In the genomic region with DNA sequence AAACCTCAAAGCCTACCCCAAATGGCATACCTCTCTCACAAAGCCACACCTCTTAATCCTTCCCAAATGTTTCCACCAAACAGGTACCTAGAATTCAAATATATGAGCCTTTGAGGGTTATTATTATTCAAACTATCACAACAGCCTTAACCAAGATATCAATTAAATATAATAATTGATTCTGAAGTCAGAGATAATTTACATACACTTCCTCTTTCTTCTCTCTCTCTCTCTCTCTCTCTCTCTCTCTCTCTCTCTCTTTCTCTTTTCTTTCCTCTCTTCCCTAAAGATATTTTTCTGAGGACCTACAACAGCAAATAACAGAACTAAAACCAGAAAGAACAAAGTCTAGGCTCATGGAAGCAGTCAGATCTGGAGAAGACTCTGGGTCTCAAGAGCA, we compare ENCODE assay signal across 26 mouse cellular contexts.
"Had no signal": no experiment of that assay in that cellular context is flagged by ENCODE, and none has a peak within 500 bp of the region (broad histone marks: within the 10 kb centered on the region; RNA-seq: fewer than 3 reads in every experiment).

No protein-coding gene starts in this region.

- H3K4me3 ChIP-seq: embryonic facial prominence, embryonic 10.5 days; embryonic facial prominence, embryonic 12.5 days; embryonic facial prominence, embryonic 13.5 days; embryonic facial prominence, embryonic 15.5 days; erythroblast, embryonic 14.5 days; forebrain, embryonic 10.5 days; forebrain, embryonic 12.5 days; forebrain, embryonic 13.5 days; forebrain, embryonic 15.5 days; gastrocnemius, adult 2 months; heart, adult 2 months had no signal

- DNase-seq: cerebellum, adult 8-10 months; cerebellum, adult 9-10 months; cerebellum, adult 9-11 months; cerebellum, postnatal 10 days; cerebellum, postnatal 14 days; cerebellum, postnatal 25 days; cerebellum, postnatal 36 days; embryo, embryonic 11 days; forebrain, postnatal 0 days; gastrocnemius, adult 2 months; gastrocnemius, postnatal 10 days; gastrocnemius, postnatal 14 days; gastrocnemius, postnatal 25 days; gastrocnemius, postnatal 36 days; heart, adult 11 months; heart, adult 18-20 months; heart, adult 2 months had no signal

- H3K9ac ChIP-seq: embryonic facial prominence, embryonic 12.5 days; embryonic facial prominence, embryonic 13.5 days; embryonic facial prominence, embryonic 15.5 days; forebrain, embryonic 12.5 days; forebrain, embryonic 13.5 days; forebrain, embryonic 15.5 days; forebrain, postnatal 0 days had no signal

- H3K36me3 ChIP-seq: embryonic facial prominence, embryonic 10.5 days; embryonic facial prominence, embryonic 12.5 days; embryonic facial prominence, embryonic 13.5 days; embryonic facial prominence, embryonic 15.5 days; forebrain, embryonic 10.5 days; forebrain, embryonic 12.5 days; forebrain, embryonic 15.5 days had no signal

- H3K9me3 ChIP-seq: embryonic facial prominence, embryonic 10.5 days; embryonic facial prominence, embryonic 12.5 days; embryonic facial prominence, embryonic 13.5 days; embryonic facial prominence, embryonic 15.5 days; forebrain, embryonic 10.5 days; forebrain, embryonic 12.5 days; forebrain, embryonic 13.5 days; forebrain, embryonic 15.5 days had no signal

- H3K27me3 ChIP-seq: embryonic facial prominence, embryonic 12.5 days; embryonic facial prominence, embryonic 13.5 days; embryonic facial prominence, embryonic 15.5 days; forebrain, embryonic 12.5 days; forebrain, embryonic 13.5 days; forebrain, embryonic 15.5 days had no signal

- H3K27ac ChIP-seq: embryonic facial prominence, embryonic 10.5 days; embryonic facial prominence, embryonic 12.5 days; embryonic facial prominence, embryonic 13.5 days; embryonic facial prominence, embryonic 15.5 days; forebrain, embryonic 10.5 days; forebrain, embryonic 12.5 days; forebrain, embryonic 13.5 days; forebrain, embryonic 15.5 days; gastrocnemius, adult 2 months; heart, adult 2 months had no signal

- H3K4me1 ChIP-seq: forebrain, embryonic 13.5 days; forebrain, embryonic 15.5 days had no signal
